Mouse (Mus musculus) T-helper 1 cell (primary cell): ENCODE results near the gene Ggn.
"Not testable (repeated sequence)": the region's sequence is repeated elsewhere in the genome, so short reads cannot be mapped to it uniquely, and the experiment has no call there.

Source experiments
- in situ Hi-C: fragments of 300-600 bp; cut with MboI, MseI; formaldehyde crosslinking; loops from one replicate; pipeline ENCODE4 v1.15.1; 2025; ENCODE audit warnings: high pct_unique_total_duplicates

Ggn gene

DNA sequence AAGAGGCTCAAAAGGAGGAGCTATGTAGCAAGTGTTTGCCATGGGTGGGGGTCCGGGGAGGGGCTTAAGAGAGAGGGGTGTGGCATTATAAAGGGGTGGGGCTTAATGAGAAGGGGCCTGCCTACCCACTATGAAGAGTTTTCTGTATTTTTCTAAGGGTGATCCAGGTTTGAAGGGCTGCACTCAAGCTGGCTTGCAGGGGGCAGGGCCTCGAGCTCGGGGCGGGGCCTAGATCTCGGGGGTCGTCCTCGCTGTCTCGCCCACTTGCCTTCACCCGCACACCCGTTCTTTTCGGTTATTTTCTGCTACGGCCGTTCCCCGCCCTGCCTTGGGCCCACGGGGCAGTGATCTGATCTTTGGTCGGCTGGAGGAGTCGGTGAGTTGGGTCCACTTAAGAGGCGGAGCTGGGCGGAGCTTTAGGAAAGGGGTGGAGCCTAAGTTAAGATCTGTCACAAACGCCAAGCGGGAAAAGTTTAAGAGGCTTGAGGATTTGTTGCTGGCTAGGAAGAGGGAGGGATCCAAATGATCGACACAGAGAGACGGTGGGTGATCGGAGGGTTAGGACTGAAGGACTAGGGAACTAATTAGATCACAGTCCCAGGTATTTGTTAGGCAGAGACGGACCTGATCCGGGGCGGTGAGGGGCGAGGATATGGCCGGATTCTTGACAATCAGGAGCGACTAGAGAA is at the start of gene Ggn, which contains the start of gene Spred3:
TSS of gene Ggn (plus strand) at position 145 of the 689 bp plus-strand sequence.
TSS of gene Spred3 (minus strand) at position 346 of the 689 bp plus-strand sequence.
- in situ Hi-C loops, result no loop called here

DNA sequence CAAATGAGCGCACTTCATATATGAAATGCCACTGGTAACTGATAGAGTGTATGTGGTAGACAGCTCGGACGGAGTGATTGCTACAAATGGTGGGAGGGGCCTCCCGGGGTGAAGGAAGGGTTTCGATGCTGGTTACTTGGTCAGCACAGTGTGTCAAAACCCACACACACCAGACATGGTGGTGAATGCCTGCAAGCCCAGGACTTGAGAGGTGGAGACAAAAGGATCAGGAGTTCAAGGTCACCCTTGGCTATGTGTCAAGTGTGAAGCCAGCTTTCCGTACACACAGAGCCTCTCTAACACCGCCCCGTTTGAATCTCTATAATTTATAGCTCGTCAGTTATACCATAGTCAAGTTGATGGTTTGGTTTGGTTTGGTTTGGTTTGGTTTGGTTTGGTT is 47.2 kb upstream of the Ggn start:
- in situ Hi-C loops, result no loop called here

DNA sequence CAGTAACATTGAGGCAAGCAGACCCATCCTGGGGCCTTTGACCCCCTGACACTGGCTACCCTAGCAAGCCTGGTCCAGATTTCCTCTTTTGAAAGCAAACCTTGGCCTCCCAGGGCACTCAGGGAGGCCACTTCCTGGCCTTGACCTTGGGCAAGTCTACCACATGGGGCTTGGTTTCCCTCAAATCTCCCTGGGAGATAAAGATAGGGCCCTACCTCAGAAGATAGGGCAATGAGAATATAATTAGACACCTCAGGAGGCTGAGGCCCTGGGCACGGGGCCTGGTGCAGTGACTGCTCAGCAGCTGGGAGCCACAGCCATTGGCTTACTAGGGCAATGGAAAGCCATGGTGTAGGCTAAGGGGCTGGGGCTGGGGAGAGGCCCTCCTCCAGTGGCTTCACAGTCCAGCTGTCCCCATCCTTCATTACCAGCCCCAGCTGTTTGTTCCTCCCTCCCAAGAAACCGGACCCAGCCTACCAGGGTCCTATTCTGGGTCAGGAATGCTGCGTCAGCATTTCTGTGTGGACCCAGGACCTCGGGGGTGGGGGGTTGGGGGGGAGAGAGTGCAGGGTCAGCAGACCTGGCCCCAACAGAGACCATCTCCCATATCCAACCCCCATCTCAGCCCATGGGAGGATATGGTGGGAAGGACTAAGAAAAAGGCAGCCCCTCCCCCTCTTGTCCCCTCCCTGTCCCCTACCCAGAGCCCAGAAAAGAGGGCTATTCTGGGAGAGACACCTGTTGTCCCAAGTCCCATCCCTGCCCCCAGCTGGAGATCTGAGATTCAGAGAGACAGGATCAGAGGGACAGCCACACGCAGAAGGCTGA is 46.3 kb upstream of the Ggn start:
- in situ Hi-C loops, result no loop called here

DNA sequence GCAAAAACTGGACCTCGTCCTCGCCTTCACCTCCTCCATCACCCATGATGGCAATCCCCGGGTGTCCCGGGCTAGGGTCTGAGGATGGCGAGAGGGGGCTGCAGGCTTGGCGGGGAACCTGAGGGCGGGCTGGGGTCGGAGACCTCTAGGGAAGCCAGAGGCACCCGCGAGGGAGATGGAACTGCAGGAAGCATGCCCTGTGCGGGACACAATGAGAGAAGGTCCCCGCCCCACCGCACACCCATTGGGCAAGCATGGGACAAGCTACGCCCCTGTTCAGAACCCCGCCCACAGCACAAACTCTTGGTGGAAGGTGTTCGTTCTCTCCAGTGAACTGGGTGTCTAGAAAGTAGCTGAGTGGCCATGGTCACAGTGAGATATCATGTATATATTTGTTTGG is 45.0 kb upstream of the Ggn start, which contains the start of gene Ryr1:
TSS of gene Ryr1 (minus strand) at position 210 of the 400 bp plus-strand sequence.
- in situ Hi-C loops, result no loop called here

DNA sequence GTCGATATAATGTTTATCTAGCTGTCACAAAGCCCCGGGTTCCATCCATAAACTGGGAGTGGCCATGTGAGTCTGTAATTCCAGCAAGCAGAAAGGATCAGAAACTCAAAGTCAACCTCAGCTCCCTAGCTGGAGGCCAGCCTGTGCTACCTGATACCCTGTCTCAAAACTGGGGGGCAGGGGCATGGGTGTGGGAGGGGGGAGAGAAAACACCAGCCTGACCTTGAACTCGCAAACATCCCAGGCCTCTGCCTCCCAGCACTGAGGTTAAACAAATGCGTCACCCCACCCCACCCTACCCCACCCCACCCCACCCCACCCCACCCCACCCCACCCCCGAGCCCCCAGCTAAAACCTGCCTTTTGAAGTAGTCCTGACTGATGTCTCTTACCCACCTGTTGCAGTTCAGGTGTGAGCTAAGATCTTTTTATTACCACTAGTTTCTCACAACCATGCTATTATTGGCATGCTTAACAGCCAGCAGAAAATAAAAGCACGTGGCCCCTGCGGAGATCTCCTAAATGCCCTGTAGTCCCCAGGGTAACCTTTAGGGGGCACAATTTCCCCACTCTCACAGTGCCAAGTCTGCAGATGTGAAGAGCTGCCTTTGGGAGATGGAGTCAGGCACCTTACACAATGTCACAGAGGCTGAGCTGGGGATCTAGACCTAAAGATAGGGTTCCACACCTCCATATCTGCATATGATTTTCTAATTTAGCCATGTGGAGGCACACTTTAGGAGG is 43.7 kb upstream of the Ggn start:
- in situ Hi-C loops, result no loop called here

DNA sequence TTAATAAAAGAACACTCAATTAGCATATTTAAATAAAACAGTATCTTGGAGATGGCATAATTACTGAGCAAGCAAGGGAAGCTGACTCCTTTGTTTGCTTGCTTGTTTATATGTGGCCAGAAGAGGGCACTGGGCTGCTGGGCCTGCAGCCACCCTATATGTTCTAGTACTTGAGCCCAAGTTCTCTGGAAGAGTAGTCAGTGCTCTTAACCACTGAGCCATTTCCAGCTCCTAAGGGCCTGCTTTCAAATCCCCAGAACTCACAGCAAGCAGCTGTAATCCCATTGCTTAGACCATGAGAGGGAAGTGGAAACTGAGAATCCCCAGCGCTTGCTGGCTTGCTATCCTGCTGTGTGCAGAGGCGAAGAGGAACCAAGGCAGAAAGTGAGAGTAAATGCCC is 41.3 kb upstream of the Ggn start:
- in situ Hi-C loops, result no loop called here

DNA sequence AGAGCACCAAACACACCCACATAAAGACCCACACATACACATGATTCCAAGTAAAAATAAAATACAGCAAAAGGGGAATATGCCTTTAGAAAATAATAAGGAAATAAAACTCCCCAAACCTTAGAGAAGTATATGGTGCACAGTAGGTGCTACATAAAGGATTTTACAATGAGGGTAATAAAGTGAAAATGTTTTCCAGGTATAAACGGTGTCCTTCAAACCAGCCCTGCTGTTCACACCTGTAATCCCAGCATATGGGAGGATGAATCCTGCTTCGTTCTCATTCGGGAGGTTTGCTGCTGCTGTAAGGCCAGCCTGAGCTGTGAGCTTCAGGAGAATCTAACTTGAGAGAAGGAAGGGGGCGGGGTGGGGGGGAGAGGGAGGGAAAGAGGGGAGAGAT is 35.8 kb upstream of the Ggn start:
- in situ Hi-C loops, result no loop called here

DNA sequence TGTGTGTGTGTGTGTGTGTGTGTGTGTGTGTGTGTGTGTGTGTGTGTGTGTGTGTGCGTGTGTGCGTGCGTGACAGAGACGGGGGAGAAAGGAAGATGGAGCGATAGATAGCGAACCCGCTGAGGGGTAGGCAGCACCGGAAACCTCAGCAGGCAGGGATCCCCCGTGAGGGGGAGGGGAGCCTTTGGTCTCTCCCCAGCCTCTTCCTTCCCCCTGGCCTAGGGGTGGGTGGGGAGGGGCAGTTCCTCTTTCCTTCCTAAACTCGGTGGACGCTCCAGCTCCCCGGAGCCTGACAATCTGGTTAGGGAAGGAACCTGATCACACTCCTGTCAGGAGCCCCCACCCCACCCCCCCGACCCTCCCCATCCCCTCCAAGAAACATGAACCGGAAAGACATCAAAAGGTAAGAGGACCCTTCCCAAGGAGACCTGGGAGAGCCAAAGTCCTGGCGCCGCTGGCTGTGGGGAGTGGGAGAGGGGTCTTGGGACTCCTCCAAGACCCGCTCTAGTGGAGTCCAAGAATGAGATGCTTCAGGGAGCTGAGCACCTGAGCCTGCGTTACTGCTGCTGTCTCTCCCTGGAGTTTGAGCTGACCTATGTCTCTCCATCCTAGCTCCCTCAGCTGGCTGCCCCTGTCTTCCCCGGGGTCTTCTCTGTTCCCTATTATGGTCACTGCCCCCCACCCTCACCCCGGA is 35.2 kb upstream of the Ggn start, which contains the start of gene Rasgrp4:
TSS of gene Rasgrp4 (plus strand) at position 159 of the 694 bp plus-strand sequence.
- in situ Hi-C loops, result no loop called here

DNA sequence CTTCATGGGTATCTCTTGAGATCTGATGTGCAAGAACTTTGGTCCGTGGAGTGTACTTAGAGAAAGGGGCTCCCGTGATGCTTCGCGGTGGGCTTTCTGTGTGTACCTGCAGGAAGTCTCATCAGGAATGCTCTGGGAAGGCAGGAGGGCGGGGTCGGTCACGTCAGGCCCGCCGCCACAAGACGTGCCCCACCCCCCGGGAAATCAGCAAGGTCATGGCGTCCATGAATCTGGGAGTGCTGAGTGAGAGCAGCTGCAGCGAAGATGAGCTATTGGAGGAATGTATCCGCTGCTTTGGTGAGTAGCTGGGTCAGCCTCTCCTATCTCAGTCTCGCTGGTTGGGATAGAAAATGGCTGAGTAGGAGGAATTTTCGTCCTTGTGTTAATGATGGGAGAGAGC is 32.6 kb upstream of the Ggn start:
- in situ Hi-C loops, result no loop called here

DNA sequence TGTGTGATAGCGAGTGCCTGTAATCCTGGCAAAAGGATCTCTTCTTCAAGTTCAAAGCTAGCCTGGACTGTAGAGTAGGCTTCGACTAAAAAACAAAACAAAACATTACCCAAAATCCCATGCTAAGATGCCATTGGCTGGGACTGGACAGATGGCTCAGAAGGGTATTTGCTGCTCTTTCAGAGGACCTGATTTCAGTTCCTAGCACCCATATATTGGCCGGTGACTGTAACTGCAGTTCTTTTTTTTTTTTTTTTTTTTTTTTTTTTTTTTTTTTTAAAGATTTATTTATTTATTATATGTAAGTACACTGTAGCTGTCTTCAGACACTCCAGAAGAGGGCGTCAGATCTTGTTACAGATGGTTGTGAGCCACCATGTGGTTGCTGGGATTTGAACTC is 30.8 kb upstream of the Ggn start:
- in situ Hi-C loops, result not testable (repeated sequence)

DNA sequence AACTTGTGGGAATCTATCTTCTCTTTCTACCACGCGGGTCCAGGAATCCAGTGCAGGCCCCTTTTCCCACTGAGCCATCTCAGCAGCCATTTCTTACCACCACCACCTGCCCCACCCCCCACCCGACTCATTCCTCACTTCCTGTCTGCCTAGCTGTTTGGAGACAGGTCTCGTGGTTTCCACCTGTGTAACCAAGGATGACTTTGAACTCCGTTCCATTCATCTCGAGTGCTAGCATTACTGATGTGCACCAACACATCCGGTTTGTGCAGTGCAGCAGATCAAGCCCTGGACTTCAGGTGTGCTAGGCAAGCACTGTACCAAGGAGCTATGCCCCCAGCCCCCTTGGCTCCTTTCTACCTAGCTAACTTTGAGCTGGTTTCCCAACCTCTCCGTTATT is 28.6 kb upstream of the Ggn start:
- in situ Hi-C loops, result no loop called here

DNA sequence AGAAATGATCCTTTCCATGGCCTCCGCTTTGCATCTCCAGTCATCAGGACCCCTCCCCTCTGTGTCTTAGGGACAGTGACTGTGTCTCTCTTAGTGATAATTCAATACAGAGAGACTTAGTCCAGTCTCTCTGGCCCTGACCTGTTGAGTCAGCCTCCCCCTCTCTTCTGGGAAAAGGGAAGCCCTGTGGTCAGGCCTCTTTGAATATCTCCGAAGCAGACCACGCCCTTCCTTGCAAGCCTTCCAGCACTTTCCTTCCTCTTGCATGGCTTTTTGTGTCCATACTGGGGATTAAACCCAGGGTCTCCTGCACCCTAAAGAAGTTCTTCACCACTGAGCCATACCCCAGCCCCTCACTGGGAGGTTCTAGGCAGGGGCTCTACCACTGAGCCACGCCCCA is 26.0 kb upstream of the Ggn start:
- in situ Hi-C loops, result no loop called here

DNA sequence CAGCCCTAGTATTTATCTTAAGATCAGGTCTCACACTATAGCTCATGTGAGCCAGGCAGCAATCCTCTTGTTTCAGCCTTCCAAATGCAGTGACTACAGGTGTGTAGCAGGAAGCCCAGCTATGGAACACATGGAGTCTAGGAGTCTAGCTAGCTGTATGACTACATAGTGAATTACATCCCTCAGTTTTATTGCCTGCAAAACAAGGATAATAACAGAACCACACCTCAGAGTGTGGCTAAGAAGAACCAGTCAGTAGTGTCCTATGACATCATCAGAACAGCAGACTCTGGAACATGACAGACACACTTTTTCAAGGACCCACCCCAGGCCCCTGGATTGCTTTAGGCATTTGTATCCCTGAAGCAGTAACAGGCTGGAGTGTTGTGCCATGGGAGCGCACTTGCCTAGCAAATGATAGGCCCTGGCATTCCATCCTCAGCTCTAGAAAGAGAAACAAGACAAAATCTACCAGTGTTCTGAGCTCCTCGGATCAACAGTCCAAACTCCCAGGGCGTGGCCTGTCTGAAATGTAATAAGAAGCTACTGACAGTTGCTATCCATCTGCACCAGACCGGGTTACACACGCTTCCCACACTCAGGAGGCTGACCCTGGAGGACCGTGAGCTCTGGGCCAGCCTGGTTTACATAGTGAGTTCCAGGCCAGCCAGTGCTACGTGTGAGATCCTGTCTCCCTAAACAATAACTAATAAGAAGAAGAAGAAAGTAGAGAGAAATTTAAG is 23.2 kb upstream of the Ggn start:
- in situ Hi-C loops, result no loop called here

DNA sequence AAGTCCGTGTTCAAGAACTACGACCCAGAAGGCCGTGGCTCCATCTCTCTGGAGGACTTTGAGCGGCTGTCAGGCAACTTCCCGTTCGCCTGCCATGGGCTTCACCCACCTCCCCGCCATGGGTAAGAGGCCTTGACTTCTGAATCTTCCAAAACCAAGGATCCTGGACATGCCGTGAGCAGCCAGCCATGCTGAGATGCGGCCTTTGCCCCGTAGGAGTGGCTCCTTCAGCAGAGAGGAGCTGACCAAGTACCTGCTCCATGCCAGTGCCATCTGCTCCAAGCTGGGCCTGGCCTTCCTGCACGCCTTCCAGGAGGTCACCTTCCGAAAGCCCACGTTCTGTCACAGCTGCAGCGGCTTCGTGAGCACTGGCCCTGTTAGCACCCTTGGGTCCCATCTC is 21.2 kb upstream of the Ggn start:
- in situ Hi-C loops, result no loop called here

DNA sequence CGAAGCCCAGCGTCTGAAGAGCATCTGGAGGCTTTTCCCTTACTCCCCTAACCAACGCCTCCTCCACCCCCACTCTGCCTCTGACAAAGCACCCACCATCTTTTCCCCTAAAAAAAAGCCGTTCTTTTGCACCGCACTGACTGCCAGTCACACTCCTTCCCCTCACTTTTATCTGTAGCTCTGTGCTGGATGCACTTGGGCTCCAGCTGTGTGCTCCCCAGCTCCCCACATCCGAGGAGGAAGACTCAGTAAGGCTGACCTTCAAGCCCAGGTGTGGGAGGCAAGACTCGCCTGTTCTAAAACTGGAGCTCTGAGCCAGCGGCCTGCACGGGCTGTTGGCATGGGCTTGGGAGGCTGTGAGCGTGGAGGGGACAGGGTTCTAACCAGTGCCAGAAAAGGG is 18.5 kb upstream of the Ggn start:
- in situ Hi-C loops, result no loop called here

DNA sequence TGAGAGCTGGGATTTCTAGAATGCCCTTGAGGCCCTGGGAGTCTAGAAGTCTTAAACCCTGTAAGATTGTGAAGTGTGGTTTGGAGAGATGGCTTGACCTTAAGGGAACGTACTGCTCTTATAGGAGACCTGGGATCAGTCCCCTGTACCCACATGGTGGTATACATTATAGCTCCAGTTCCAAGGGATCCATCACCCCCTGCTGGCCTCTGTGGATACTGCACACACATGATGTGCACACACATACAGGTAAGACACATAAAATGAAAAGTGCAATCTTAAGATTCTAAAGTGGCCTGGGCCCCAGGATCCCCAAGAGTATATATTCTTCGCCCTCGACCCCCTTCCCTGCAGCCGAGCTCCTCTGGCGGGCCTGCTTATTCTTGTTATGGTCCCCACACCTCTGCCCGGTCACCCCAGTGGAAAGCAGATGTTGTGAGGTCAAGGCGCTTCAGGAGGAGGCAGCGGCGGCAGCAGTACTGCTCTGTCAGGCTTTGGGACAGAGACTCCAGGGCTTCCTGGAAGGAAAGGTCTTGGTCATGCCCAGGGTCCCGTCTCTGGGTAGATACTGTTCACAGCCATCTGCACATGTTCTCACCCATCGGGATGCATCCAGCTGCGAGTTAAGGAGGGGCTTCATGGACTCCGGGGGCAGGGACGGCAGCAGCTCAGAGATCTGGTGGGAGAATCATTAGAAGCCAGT is 15.8 kb upstream of the Ggn start:
- in situ Hi-C loops, result no loop called here

DNA sequence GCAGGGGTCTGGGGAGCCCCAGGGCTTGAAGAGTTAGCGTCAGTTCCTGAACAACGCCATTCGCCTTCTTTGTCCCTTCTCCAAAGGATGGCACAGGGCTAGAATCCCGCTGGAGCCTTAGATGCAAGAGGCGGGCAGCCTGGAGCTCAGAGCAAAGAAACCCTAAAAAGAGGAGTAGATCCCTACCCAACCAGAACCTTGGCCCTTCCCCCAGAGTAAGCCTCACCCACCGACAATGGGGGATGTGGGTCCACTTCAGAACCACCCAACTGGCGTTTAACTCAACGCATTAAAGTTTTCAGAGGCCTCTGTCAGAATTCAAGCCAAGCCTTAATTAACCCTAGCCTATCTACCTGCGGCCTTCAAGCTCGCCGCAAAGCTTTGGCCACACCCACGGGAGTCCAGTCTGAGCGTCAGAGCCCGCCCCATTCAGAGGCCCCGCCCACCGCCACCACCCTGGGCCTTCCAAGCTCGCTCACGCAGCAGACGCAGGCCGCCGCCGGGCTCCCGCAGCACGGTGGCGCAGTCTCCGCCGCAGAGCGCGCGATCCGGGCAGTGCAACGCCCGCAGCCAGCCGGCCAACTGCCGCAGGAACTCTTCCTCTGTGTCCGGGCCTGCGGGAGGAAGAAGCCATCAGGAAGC is 14.7 kb upstream of the Ggn start:
- in situ Hi-C loops, result no loop called here

DNA sequence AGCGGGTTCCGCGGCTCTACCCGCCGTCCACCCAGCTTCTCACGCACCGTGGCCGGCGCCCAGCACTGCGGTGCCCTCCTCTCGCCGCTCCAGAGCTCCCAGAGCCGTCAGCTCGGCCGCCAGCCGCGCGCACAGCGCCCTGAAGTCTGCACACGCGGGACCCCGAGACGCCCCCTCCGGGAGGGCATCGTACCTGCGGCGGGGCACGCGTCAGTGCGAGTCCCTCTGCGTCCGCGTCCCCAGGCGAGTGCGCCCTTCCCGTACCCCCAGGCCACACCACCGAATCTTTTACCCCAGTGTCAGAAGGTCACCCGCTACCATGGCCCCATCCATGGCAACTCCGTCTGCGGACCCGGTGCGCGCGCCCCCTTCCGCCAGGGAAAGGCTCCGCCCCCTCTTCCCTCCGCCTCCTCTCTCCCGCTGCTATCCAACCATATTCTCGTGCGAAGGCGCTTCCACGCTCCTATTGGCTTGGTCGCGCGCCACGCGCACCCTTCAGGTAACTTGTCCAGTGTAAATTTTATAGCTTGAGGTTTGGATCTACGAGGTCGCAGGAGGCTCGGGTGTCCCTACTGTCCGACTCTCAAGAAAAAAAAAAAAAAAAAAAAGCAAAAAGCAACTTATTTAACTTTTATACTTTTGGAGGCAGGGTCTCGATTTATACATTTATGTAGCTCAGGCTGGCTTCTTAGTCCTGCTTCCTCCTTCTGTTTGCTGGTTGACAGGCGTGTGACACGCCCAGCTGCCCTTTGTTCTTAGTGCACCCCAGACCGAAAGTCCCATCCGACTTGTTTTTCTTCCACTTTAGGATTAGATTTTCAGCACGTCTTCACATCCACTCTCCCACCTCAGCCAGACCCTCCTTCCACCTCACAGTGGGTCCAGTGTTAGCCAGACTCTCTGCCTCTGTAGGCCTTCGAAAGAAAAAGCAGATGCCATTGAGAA is 13.9 kb upstream of the Ggn start, which contains the start of gene Fam98c:
TSS of gene Fam98c (minus strand) at position 397 of the 945 bp plus-strand sequence.
- in situ Hi-C loops, result no loop called here

DNA sequence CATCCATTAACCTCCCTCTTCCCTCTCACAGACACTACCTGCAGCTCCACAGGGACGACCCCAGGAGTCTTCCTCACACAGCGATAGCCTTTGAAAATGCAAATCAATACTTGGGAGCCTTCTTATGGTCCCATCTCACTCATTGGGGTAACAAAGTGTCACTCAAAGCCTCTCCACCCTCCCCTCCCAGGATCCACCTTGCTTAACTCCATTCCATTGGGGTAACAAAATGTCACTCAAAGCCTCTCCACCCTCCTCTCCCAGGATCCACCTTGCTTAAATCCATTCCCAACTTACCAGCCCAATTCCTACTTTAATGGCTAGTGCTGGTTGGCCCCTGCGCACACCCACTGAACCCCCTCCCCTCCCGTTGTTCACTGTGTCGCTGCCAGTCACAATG is 11.7 kb upstream of the Ggn start:
- in situ Hi-C loops, result no loop called here
